Mouse (Mus musculus) lung, postnatal 0 days (tissue): ENCODE results near the gene Mlst8.

Experiments used
- CTCF ChIP-seq: IDR thresholded peaks from 2 replicates; pipeline ENCODE4 v1.5.1; 2016; ENCODE audit warnings: antibody characterized with exemption, mild to moderate bottlenecking
- EP300 ChIP-seq: IDR thresholded peaks from 2 replicates; pipeline ENCODE4 v1.6.1; 2016; ENCODE audit warnings: antibody characterized with exemption, mild to moderate bottlenecking, control low read depth

DNA sequence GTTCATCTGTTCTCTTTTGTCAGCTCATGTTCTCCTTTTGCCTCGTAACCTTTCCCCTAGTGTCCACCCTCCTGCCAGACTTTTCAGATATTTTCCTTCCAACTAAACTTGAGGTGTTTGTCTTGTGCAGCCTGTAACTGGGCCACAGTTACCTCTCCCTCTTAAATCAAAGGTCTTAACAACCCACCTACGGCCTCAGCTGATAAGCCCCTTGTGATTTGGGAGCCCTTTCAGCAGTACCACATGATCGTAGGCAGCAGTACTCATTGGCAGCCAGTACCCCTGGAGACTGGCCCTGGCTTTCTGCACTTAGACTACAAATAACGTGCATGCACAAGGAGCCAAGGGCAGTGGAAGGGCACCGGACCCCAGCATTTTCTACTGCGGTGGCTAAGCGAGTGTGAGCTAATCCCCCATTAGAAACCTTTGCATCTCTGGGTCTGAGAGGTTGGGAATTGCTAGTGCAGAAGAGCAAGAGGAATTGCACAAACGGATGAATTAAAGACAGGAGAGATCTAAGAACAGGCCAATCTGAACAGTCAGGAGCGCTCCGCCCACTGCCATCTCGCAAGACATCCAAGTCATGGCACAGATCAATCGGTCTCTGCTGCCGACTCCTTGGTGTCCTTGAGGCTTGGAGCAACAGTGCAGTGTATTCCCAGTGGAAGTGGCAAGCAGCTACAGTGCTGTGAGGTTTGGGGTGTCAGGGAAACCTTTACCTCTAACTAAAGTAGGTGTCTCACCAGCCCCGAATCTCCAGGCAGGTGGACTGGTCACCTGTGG is 49.5 kb downstream of the Mlst8 start:
- no peak for TF ChIP-seq CTCF
- TF ChIP-seq EP300: no peak
